Mouse (Mus musculus): ENCODE results near the gene Tex46. TPM values are rescaled to one million over a fixed set of nuclear protein-coding genes. Genes with fewer than 3 reads are reported as not detected.

Tex46 gene
- total RNA-seq (2023) = not detected in 2 replicates

DNA sequence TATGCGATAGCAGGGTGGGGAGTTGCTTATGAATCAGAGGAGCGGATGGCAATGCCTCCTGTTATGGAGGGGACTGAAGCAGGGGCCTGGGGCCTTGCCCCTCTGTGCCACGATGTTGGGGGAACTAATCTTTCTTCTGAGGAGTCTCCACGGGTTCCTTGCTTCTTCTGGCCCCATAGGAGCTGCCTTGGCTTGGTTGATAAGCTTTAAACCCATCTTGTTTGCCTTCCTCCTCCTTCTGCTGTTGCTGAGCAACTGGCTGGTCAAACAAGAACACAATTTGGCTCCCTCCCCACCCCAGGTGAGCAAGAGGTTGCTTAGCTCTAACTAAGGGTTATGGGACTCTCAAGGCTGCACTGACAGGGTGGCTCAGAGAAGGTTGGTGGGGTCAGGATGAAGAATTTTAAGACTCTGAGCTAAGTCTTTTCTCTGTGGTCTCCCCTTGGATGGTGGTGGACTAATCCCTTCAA is at the start of gene Tex46:
Gene Tex46 (plus strand): TSS at position 51 of the 470 bp plus-strand sequence.

DNA sequence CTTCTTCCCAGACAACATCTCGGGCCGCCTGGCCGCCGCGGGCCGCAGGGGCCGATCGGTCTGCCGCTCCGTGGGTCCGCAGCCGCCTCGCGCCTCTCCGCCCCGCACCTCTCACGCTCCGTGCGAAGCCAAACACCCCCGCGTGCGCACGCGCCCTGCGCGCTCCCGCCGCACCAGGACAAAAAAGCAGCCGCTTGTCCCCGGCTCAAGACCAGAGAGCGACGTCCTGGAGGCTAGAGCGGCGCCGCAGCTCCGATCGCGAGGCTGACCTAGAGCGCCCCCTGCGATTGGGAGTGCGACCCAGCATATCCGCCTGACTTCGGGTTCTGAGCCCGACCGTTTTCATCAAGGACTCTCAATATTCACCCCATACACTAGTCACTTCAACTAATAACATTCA is 7.7 kb upstream of the Tex46 start, which contains the start of gene Kdm1a:
Gene Kdm1a (minus strand): TSS at position 156 of the 400 bp plus-strand sequence.

DNA sequence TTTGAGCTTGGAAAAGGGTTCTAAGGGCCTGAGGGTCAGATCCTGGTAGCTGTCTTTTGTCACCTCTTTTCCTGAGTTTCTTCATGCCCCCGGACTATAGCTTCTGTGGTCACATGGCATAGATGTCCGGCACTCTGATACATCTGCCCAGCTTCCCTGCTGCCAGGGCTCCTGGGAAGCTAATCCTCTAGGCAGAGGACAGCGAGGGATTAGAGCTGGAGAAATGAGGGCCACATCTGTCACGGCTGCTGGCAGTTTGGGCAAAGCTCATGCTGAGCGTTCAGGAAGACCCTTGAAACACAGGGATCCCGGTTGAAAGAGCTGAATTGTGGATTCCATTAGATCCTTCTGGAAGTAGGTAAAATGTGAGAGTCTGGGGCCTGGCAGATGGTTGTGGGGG is 12.2 kb downstream of the Tex46 start, which contains the start of gene Lactbl1:
Gene Lactbl1 (plus strand): TSS at position 234 of the 400 bp plus-strand sequence.

Other genes starting within 250 kb of the Tex46 start
- gene Htr1d, start 186.9 kb upstream of the Tex46 start, total RNA-seq (2023) = not detected in 2 replicates
- not detected in 2 replicates for gene 6030445D17Rik, start 148.2 kb upstream of the Tex46 start, total RNA-seq (2023)
- gene Luzp1, start 140.7 kb upstream of the Tex46 start, total RNA-seq (2023) = 1.1 and 2.5 TPM in 2 replicates
- gene Kdm1a, start 7.7 kb upstream of the Tex46 start, total RNA-seq (2023) = 18.8 and 22.7 TPM in 2 replicates
- gene Lactbl1, start 12.2 kb downstream of the Tex46 start, total RNA-seq (2023) = not detected in 2 replicates
- gene Ephb2, start 225.6 kb downstream of the Tex46 start, total RNA-seq (2023) = 0.36 TPM in 1 of 2 replicates, not detected in the other